Mouse (Mus musculus): ENCODE measurements around the gene Irf2.

- TF ChIP-seq CTCF (IDR thresholded peaks at IDR 0.05; ENCODE audit: low read depth) (no peak), EP300 (IDR thresholded peaks at IDR 0.05; ENCODE audit: low read depth) (no peak)
Observed at GRCm38 (mm10) chr8:46892511-46893273, 153.2 kb downstream of the Irf2 start.

Data from liver, postnatal 0 days (tissue).